Mouse (Mus musculus) kidney, adult 9 months (tissue): Measurements from ENCODE around the gene Gprin1.

Experiments used
- DNase-seq: peaks from one replicate; pipeline ENCODE4 v3.0.0; 2022

Gene Gprin1

GRCm38 (mm10) chr13:54716916-54717315 is 32.8 kb downstream of the Gprin1 start:
- DNase-seq: peak; percentile 35

GRCm38 (mm10) chr13:54714996-54715395 is 34.7 kb downstream of the Gprin1 start:
- DNase-seq: no peak

- no peak for DNase-seq
Observed at GRCm38 (mm10) chr13:54714393-54714792, 35.3 kb downstream of the Gprin1 start.

- DNase-seq: no peak
Observed at GRCm38 (mm10) chr13:54710866-54711265, 38.8 kb downstream of the Gprin1 start.

- no peak for DNase-seq
Observed at GRCm38 (mm10) chr13:54704890-54705289, 44.8 kb downstream of the Gprin1 start.

GRCm38 (mm10) chr13:54702507-54702906 is 47.2 kb downstream of the Gprin1 start:
- DNase-seq: no peak

- DNase-seq: peak; percentile 90
Observed at GRCm38 (mm10) chr13:54701243-54701642, 48.4 kb downstream of the Gprin1 start, which contains the start of gene Cdhr2. TSS of gene Cdhr2 (plus strand) at chr13:54701461.

- DNase-seq: peak; percentile 55
Observed at GRCm38 (mm10) chr13:54695479-54696230, 54.0 kb downstream of the Gprin1 start.

DNA sequence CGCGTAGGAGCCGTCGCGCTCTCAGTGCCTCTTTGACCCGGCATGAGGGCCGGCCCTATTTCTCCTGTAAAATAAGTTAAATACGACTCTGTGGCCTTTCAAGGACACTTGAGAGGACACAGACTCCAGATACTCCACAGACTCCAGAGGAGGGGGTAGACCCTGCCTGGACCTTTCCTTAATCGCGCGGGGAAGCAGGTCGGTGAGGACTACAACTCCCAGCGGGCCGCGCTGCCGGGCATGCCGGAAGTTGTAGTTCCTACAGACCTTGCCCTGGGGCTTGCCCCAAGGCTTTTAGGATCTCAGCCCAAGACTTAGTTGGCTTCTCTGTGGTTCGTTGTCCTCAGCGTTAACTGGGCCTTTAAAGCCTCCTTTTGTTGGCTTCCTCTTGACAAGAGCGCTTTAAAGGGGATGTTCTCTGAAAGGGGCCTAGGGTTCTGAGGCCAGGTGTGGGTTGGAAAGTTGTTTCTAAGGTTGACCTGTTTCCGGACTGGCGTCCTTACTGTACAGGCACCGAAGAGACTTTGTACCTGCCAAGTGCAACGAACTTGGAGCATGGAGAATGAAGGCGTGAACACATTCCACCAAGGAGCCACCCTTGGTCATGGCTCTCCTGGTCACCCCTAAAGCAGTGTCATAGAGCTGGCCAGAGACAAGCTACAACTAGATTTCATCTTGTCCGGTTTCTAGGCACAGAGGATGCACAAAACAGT is 55.2 kb downstream of the Gprin1 start:
- peak; percentile 95 for DNase-seq

GRCm38 (mm10) chr13:54693558-54694347 is 55.9 kb downstream of the Gprin1 start, which contains the start of gene Rnf44:
TSS of gene Rnf44 (minus strand) at chr13:54693907.
- DNase-seq: peak; percentile 99

DNA sequence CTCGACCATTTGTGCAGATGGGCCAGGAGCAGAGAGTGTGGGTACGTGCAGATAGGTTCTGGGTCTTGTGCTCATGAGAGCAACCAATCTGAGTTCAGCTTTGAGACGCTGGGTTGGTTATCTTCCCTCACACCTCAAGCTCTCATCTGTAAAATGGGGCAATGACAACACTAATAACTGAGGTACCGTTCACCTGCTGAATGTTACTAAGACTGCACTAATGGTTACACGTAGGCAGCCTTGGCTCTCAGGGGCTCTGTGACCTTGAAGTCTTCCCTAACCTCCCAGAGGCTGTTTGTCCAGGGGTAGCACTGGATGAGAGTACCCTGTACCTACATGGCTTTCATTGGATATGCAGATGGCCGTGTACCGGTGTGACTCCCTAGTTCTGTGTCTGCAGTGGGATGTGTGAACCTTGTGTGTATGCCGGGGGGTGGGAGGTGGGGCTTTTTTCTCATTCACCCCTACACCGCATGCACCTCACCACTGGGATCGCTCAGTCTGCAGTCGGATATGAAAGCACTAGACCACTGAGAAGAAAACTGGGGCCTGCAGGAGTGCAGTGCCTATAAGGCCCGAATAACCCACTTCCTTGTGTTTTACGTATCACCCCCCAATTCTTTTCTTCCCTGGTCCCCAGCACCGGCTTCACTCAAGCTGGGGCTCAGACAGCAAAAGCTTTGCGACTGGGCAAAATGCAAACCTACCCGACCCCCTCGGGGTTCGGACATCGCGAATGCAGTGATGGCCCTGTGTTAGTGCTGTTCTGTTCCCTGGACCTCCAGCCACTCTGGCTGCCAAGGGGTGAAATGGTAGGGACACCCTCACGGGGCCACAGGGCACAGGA is 56.7 kb downstream of the Gprin1 start:
- peak; percentile 41 for DNase-seq

DNA sequence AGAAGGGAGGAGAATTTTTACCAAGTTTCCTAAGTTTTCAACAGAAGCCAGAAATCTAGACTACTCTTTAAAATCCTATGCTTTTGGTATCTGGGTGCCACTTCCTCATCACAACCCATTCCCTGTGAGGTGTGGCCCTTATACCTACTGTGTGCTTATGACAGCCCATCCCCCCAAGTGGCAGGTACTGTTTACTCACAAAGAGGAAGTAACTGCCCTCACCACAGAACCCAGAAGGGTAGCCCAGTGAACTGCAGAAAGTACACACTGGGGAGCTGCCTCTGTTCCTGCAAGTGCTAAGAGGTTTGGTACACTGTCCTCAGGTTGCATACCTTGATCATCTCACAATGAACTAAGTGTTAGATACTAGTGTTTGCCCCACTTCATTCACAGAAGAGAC is 57.9 kb downstream of the Gprin1 start:
- peak; percentile 23 for DNase-seq

- no peak for DNase-seq
Observed at GRCm38 (mm10) chr13:54690151-54690740, 59.4 kb downstream of the Gprin1 start.

GRCm38 (mm10) chr13:54687575-54688424 is 61.9 kb downstream of the Gprin1 start:
- peak; percentile 98 for DNase-seq

- DNase-seq: peak; percentile 83
Observed at GRCm38 (mm10) chr13:54687096-54687495, 62.6 kb downstream of the Gprin1 start.
